Mouse (Mus musculus): ENCODE measurements around the gene Vstm4. TPM values are rescaled to one million over a fixed set of nuclear protein-coding genes. Genes with fewer than 3 reads are reported as not detected.

Vstm4 gene
- 10 to 100 TPM; 15.7 to 22.0 (median 18.1) TPM for total RNA-seq (2022)

- DNase-seq = peak; percentile 52
Measured at GRCm38 (mm10) chr14:32856681-32857328, at the start of gene Vstm4. Gene Vstm4, plus strand, starts transcription at chr14:32856756.

- no peak for DNase-seq
Measured at GRCm38 (mm10) chr14:32810111-32810510, 46.4 kb upstream of the Vstm4 start.

GRCm38 (mm10) chr14:32812429-32812828, 44.1 kb upstream of the Vstm4 start:
- no peak for DNase-seq

GRCm38 (mm10) chr14:32814961-32815360, 41.6 kb upstream of the Vstm4 start:
- DNase-seq = no peak

GRCm38 (mm10) chr14:32816533-32816932, 40.0 kb upstream of the Vstm4 start:
- DNase-seq = no peak

- peak; percentile 84 for DNase-seq
Measured at GRCm38 (mm10) chr14:32817258-32817657, 39.3 kb upstream of the Vstm4 start.

GRCm38 (mm10) chr14:32819297-32819696, 37.3 kb upstream of the Vstm4 start:
- DNase-seq = no peak

- DNase-seq = no peak
Measured at GRCm38 (mm10) chr14:32822812-32823211, 33.7 kb upstream of the Vstm4 start.

- DNase-seq = no peak
Measured at GRCm38 (mm10) chr14:32823861-32824260, 32.7 kb upstream of the Vstm4 start.

GRCm38 (mm10) chr14:32824267-32825150, 32.0 kb upstream of the Vstm4 start:
- DNase-seq = no peak

GRCm38 (mm10) chr14:32825426-32826032, 31.0 kb upstream of the Vstm4 start:
- DNase-seq = no peak

- no peak for DNase-seq
Measured at GRCm38 (mm10) chr14:32827165-32827564, 29.4 kb upstream of the Vstm4 start.

GRCm38 (mm10) chr14:32827994-32828650, 28.4 kb upstream of the Vstm4 start:
- no peak for DNase-seq

- DNase-seq = no peak
Measured at GRCm38 (mm10) chr14:32833847-32834246, 22.7 kb upstream of the Vstm4 start, which contains the start of gene Fam170b. Gene Fam170b, plus strand, starts transcription at chr14:32833962.

GRCm38 (mm10) chr14:32835181-32835580, 21.4 kb upstream of the Vstm4 start:
- DNase-seq = peak; percentile 63

GRCm38 (mm10) chr14:32835596-32835995, 21.0 kb upstream of the Vstm4 start:
- DNase-seq = no peak

GRCm38 (mm10) chr14:32836191-32836590, 20.4 kb upstream of the Vstm4 start:
- no peak for DNase-seq

GRCm38 (mm10) chr14:32842052-32842451, 14.5 kb upstream of the Vstm4 start:
- DNase-seq = no peak

- no peak for DNase-seq
Measured at GRCm38 (mm10) chr14:32854059-32854458, 2.5 kb upstream of the Vstm4 start.

GRCm38 (mm10) chr14:32856246-32856645, 310 bp upstream of the Vstm4 start:
- DNase-seq = no peak

- no peak for DNase-seq
Measured at GRCm38 (mm10) chr14:32858361-32858760, 1.8 kb downstream of the Vstm4 start.

- no peak for DNase-seq
Measured at GRCm38 (mm10) chr14:32858941-32859510, 2.5 kb downstream of the Vstm4 start.
